In the genomic region with DNA sequence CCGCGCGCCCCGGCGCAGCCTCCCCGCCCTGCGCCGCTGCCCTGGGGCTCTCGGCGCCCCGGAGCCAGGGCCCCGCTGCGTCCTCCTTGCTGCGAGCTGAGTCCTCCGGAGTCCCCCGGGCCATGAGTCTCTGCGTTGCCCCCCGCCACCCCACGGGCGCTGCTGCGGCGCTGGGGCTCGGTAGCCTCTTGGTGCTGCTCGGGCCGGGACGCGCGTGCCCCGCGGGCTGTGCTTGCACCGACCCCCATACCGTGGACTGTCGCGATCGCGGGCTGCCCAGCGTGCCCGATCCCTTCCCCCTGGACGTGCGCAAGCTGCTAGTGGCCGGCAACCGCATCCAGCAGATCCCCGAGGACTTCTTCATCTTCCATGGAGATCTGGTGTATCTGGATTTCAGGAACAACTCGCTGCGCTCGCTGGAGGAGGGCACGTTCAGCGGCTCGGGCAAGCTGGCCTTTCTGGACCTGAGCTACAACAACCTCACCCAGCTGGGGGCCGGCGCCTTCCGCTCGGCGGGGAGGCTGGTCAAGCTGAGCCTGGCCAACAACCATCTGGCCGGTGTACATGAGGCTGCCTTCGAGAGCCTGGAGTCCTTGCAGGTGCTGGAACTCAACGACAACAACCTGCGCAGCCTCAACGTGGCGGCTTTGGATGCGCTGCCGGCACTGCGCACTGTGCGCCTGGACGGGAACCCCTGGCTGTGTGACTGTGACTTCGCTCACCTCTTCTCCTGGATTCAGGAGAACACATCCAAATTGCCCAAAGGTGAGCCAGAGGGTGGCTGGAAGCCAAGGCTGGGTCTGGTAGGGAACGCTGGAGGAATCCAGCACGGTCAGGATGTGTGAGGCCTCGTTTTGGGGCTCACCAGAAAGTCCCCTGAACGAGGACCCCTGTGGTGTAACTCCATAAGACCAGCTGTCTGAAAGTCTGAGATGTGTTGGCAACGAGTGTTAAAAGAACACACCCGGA, we compare ENCODE assay signal across 7 mouse cellular contexts. TPM values are rescaled to one million over a fixed set of nuclear protein-coding genes. Genes with fewer than 3 reads are reported as not detected.
DNase-seq lines count a peak whose midpoint lies in the region; ATAC-seq and TF ChIP-seq lines count a peak whose summit lies in the region.

No protein-coding gene starts in this region.

- peaks cover 33% of the 10 kb centered on the region for H3K27me3 ChIP-seq in forebrain, postnatal 0 days (ENCODE audit: insufficient read depth, low read length)
- H3K27me3 ChIP-seq in midbrain, embryonic 10.5 days (ENCODE audit: low read depth, poor library complexity, severe bottlenecking): peaks cover 72% of the 10 kb centered on the region

- intact Hi-C loops in left cerebral cortex, adult 2 months (cut with DNase I): no loop called here
- intact Hi-C loops in left cerebral cortex, postnatal 25 days (cut with DNase I): no loop called here

- no peaks in the 10 kb centered on the region for H3K36me3 ChIP-seq in forebrain, postnatal 0 days (ENCODE audit: insufficient read depth)
- H3K36me3 ChIP-seq in midbrain, embryonic 10.5 days: no peaks in the 10 kb centered on the region

- H3K27ac ChIP-seq in left cerebral cortex, adult 2 months: no peak overlapping the region
- H3K27ac ChIP-seq in forebrain, postnatal 0 days (ENCODE audit: low read depth, low read length): no peak overlapping the region
- H3K27ac ChIP-seq in midbrain, embryonic 10.5 days (replicated peaks): peak overlapping the region; percentile 61

- 4% methylated on average over 72 of the region's 72 CpGs for WGBS in forebrain, postnatal 0 days
- 4% methylated on average over 72 of the region's 72 CpGs for WGBS in midbrain, embryonic 10.5 days

- peak; percentile 45 for ATAC-seq in forebrain, postnatal 0 days
- ATAC-seq in megakaryocyte progenitor cell, adult 5-6 weeks (replicated peaks; ENCODE audit: poor library complexity): no peak

- peak in 1 of 2 experiments; percentile 14 for DNase-seq in left cerebral cortex, adult 2 months (ENCODE audit: extremely low spot score in 1 of 2, low spot score in 2 of 2)
- DNase-seq in left cerebral cortex, postnatal 25 days (ENCODE audit: low spot score in 2 of 2): no peak
- DNase-seq in cerebellum, adult 9-11 months: peak; percentile 62
- DNase-seq in forebrain, postnatal 0 days: peak; percentile 7
- peak; percentile 45 for DNase-seq in midbrain, embryonic 10.5 days (ENCODE audit: low spot score)
- DNase-seq in frontal cortex, postnatal 14 days (ENCODE audit: low spot score in 2 of 2): no peak

- H3K9me3 ChIP-seq in forebrain, postnatal 0 days (ENCODE audit: low read length): no peaks in the 10 kb centered on the region
- H3K9me3 ChIP-seq in midbrain, embryonic 10.5 days (replicated peaks): no peaks in the 10 kb centered on the region

- peaks cover 7% of the 10 kb centered on the region; the same call in 1 of the 2 replicates for H3K4me1 ChIP-seq in forebrain, postnatal 0 days (ENCODE audit: insufficient read depth)
- H3K4me1 ChIP-seq in midbrain, embryonic 10.5 days: peaks cover 23% of the 10 kb centered on the region

- no peak for TF ChIP-seq CTCF in left cerebral cortex, adult 2 months (IDR thresholded peaks at IDR 0.05)
- TF ChIP-seq CTCF in forebrain, postnatal 0 days (IDR thresholded peaks at IDR 0.05; ENCODE audit: low read depth): no peak

- H3K9ac ChIP-seq in forebrain, postnatal 0 days: peak overlapping the region; percentile 51

- H3K4me2 ChIP-seq in forebrain, postnatal 0 days (ENCODE audit: low read depth): peak overlapping the region; percentile 94

- H3K4me3 ChIP-seq in left cerebral cortex, adult 2 months: peak overlapping the region; percentile 38
- peak overlapping the region; percentile 43 for H3K4me3 ChIP-seq in forebrain, postnatal 0 days (ENCODE audit: low read depth, low read length)
- peak overlapping the region; percentile 61 for H3K4me3 ChIP-seq in midbrain, embryonic 10.5 days

RNA-seq across cellular contexts. Expression of a gene that starts 0.8 kb away (rescaled TPM):
- total RNA-seq in left cerebral cortex, adult 2 months (2021): 1 to 10 TPM; 2.3 TPM
- total RNA-seq in left cerebral cortex, postnatal 25 days (2021): 1 to 10 TPM; 1.9 to 2.3 TPM
- 0.08 and 0.29 TPM in 2 replicates for total RNA-seq in forebrain, postnatal 0 days (2014; rRNA removed)
- 0.35 and 0.43 TPM in 2 replicates for polyA plus RNA-seq in forebrain, postnatal 0 days (2015; fragmentation: Nextera tagmentation; extraction: Ambion mirVana)
- 0.06 and 0.35 TPM in 2 replicates for polyA plus RNA-seq in midbrain, embryonic 10.5 days (2016; fragmentation: Nextera tagmentation; extraction: Ambion mirVana)
- not detected in 2 replicates for total RNA-seq in megakaryocyte progenitor cell, adult 5-6 weeks (2015)
- not detected in 2 replicates for total RNA-seq in megakaryocyte progenitor cell, adult 5-6 weeks (2017)

RNA-seq across cellular contexts. Expression of a gene that starts 43.9 kb away (rescaled TPM):
- total RNA-seq in left cerebral cortex, adult 2 months (2021): not detected
- total RNA-seq in left cerebral cortex, postnatal 25 days (2021): not detected
- not detected in 2 replicates for total RNA-seq in forebrain, postnatal 0 days (2014; rRNA removed)
- not detected in 2 replicates for polyA plus RNA-seq in forebrain, postnatal 0 days (2015; fragmentation: Nextera tagmentation; extraction: Ambion mirVana)
- not detected in 2 replicates for polyA plus RNA-seq in midbrain, embryonic 10.5 days (2016; fragmentation: Nextera tagmentation; extraction: Ambion mirVana)
- not detected in 2 replicates for total RNA-seq in megakaryocyte progenitor cell, adult 5-6 weeks (2015)
- not detected in 2 replicates for total RNA-seq in megakaryocyte progenitor cell, adult 5-6 weeks (2017)

RNA-seq across cellular contexts. Expression of a gene that starts 51.0 kb away (rescaled TPM):
- 10 to 100 TPM; 15.0 to 15.3 TPM for total RNA-seq in left cerebral cortex, adult 2 months (2021)
- 10 to 100 TPM; 14.7 to 15.9 TPM for total RNA-seq in left cerebral cortex, postnatal 25 days (2021)
- total RNA-seq in forebrain, postnatal 0 days (2014; rRNA removed): 31.5 and 36.8 TPM in 2 replicates
- 38.7 and 39.2 TPM in 2 replicates for polyA plus RNA-seq in forebrain, postnatal 0 days (2015; fragmentation: Nextera tagmentation; extraction: Ambion mirVana)
- polyA plus RNA-seq in midbrain, embryonic 10.5 days (2016; fragmentation: Nextera tagmentation; extraction: Ambion mirVana): 79.5 and 108 TPM in 2 replicates
- not detected in 2 replicates for total RNA-seq in megakaryocyte progenitor cell, adult 5-6 weeks (2015)
- total RNA-seq in megakaryocyte progenitor cell, adult 5-6 weeks (2017): not detected in 2 replicates

Comparison
In these comparisons a context has a peak if more than half of its experiments do, and no peak if none do; other contexts are left out.
1. DNase-seq: peak in cerebellum, adult 9-11 months (single experiment), forebrain, postnatal 0 days (single experiment) and midbrain, embryonic 10.5 days (single experiment); none in left cerebral cortex, postnatal 25 days (0 of 2) and frontal cortex, postnatal 14 days (0 of 2).
2. RNA of a gene that starts 51.0 kb away (total RNA-seq): 31.5 to 36.8 TPM in forebrain, postnatal 0 days, 14.7 to 15.9 TPM in left cerebral cortex, postnatal 25 days and 15.0 to 15.3 TPM in left cerebral cortex, adult 2 months; not detected in megakaryocyte progenitor cell, adult 5-6 weeks; every median in the first group is over 10 times any median in the second.
3. Peak in every context shown above with its lines, with median percentiles within 50 percentile points of each other: H3K4me3 ChIP-seq.